Mouse (Mus musculus) retina, adult 2 months (tissue): ENCODE measurements around the gene Olfr1141.

ENCODE experiments used
- DNase-seq: peaks from one replicate; pipeline ENCODE4 v3.0.0-alpha.2; 2012; ENCODE audit warnings: low read depth, low spot score

The Olfr1141 gene

GRCm38 (mm10) chr2:87753891-87754290 lies at the start of gene Olfr1141:
Gene Olfr1141 (minus strand): TSS chr2:87753991.
- DNase-seq = no peak

GRCm38 (mm10) chr2:87800292-87800691 lies 46.5 kb upstream of the Olfr1141 start, which contains the start of gene Olfr1143:
Gene Olfr1143 (plus strand): TSS chr2:87800592.
- DNase-seq = no peak

- DNase-seq = no peak
These were observed 25.4 kb upstream of the Olfr1141 start, which contains the start of gene Olfr152 for GRCm38 (mm10) chr2:87779183-87779582. Gene Olfr152 (plus strand): TSS chr2:87779483.

GRCm38 (mm10) chr2:87776143-87776542 lies 22.4 kb upstream of the Olfr1141 start:
- peak; percentile 6 for DNase-seq

GRCm38 (mm10) chr2:87743452-87743851 lies 10.3 kb downstream of the Olfr1141 start, which contains the start of gene Olfr1140:
Gene Olfr1140 (plus strand): TSS chr2:87743752.
- no peak for DNase-seq

GRCm38 (mm10) chr2:87739878-87740277 lies 13.9 kb downstream of the Olfr1141 start, which contains the start of gene Olfr1138:
Gene Olfr1138 (minus strand): TSS chr2:87739978.
- DNase-seq = no peak

GRCm38 (mm10) chr2:87713079-87713478 lies 40.7 kb downstream of the Olfr1141 start, which contains the start of gene Olfr1137:
Gene Olfr1137 (minus strand): TSS chr2:87713179.
- no peak for DNase-seq
